23 mouse cellular contexts compared by ENCODE assay signal in genomic region chr1:189991089-189991488, GRCm38 (mm10).
DNase-seq lines count a peak whose midpoint lies in the region; ATAC-seq and TF ChIP-seq lines count a peak whose summit lies in the region.
"Had no signal": no experiment of that assay in that cellular context is flagged by ENCODE, and none has a peak within 500 bp of the region (broad histone marks: within the 10 kb centered on the region; RNA-seq: fewer than 3 reads in every experiment).

No protein-coding gene starts in this region.

- ATAC-seq in hindbrain, embryonic 12.5 days (ENCODE audit: low FRiP score) = no peak
- no peak for ATAC-seq in midbrain, embryonic 12.5 days (ENCODE audit: low FRiP score, low read depth)
- no peak for ATAC-seq in midbrain, postnatal 0 days (ENCODE audit: low FRiP score)
- ATAC-seq: forebrain, embryonic 13.5 days; hindbrain, postnatal 0 days had no signal

- 94% methylated on average over 3 of the region's 3 CpGs for WGBS in hindbrain, embryonic 10.5 days
- 92% methylated on average over 3 of the region's 3 CpGs for WGBS in hindbrain, embryonic 12.5 days
- WGBS in midbrain, embryonic 12.5 days = 94% methylated on average over 3 of the region's 3 CpGs
- 81% methylated on average over 3 of the region's 3 CpGs for WGBS in midbrain, postnatal 0 days

- H3K27ac ChIP-seq in hindbrain, embryonic 10.5 days = peak overlapping the region; percentile 45; the same call in 1 of the 2 replicates
- no peak overlapping the region for H3K27ac ChIP-seq in hindbrain, embryonic 12.5 days
- H3K27ac ChIP-seq in midbrain, embryonic 12.5 days (replicated peaks) = peak overlapping the region; percentile 42; the same call in 1 of the 2 replicates
- H3K27ac ChIP-seq in midbrain, postnatal 0 days (ENCODE audit: low read depth, low read length) = no peak overlapping the region
- H3K27ac ChIP-seq: embryonic facial prominence, embryonic 13.5 days; forebrain, embryonic 13.5 days; gastrocnemius, adult 2 months; hindbrain, postnatal 0 days; kidney, embryonic 15.5 days; liver, embryonic 14.5 days; stomach, embryonic 15.5 days had no signal

- H3K9ac ChIP-seq in hindbrain, embryonic 12.5 days = no peak overlapping the region
- H3K9ac ChIP-seq in midbrain, embryonic 12.5 days (replicated peaks) = no peak overlapping the region
- no peak overlapping the region for H3K9ac ChIP-seq in midbrain, postnatal 0 days (replicated peaks; ENCODE audit: low read length, poor library complexity, severe bottlenecking)
- H3K9ac ChIP-seq: embryonic facial prominence, embryonic 13.5 days; forebrain, embryonic 13.5 days; kidney, embryonic 15.5 days; liver, embryonic 14.5 days; stomach, embryonic 15.5 days had no signal

- H3K4me3 ChIP-seq in hindbrain, embryonic 10.5 days = no peak overlapping the region
- H3K4me3 ChIP-seq in hindbrain, embryonic 12.5 days = no peak overlapping the region
- no peak overlapping the region for H3K4me3 ChIP-seq in midbrain, embryonic 12.5 days
- H3K4me3 ChIP-seq in midbrain, postnatal 0 days (ENCODE audit: low read depth, low read length) = no peak overlapping the region
- H3K4me3 ChIP-seq: embryonic facial prominence, embryonic 13.5 days; forebrain, embryonic 13.5 days; gastrocnemius, adult 2 months; kidney, embryonic 15.5 days; stomach, embryonic 15.5 days had no signal

- peak; percentile 21 to 34 for DNase-seq in cerebellum, postnatal 10 days
- no peak for DNase-seq in cerebellum, adult 8-10 months
- no peak for DNase-seq in hindbrain, embryonic 10.5 days (ENCODE audit: low spot score)
- no peak for DNase-seq in midbrain, postnatal 0 days (ENCODE audit: low spot score)
- no peak for DNase-seq in adrenal gland, postnatal 10 days
- DNase-seq: adrenal gland, adult 8-10 months; cerebellum, adult 11 months; cerebellum, adult 9-11 months; gastrocnemius, adult 2 months; heart, postnatal 14 days; kidney, adult 11 months; kidney, postnatal 25 days; liver; lung, adult 2 months; right cerebral cortex, postnatal 25 days had no signal

- no peak overlapping the region for H3K4me2 ChIP-seq in hindbrain, embryonic 12.5 days (replicated peaks)
- H3K4me2 ChIP-seq in midbrain, embryonic 12.5 days (replicated peaks) = no peak overlapping the region
- H3K4me2 ChIP-seq in midbrain, postnatal 0 days (ENCODE audit: low read depth, low read length, poor library complexity, severe bottlenecking) = no peak overlapping the region
- H3K4me2 ChIP-seq: embryonic facial prominence, embryonic 13.5 days; forebrain, embryonic 13.5 days; kidney, embryonic 15.5 days; stomach, embryonic 15.5 days had no signal

- H3K36me3 ChIP-seq in hindbrain, embryonic 10.5 days = no peaks in the 10 kb centered on the region
- no peaks in the 10 kb centered on the region for H3K36me3 ChIP-seq in hindbrain, embryonic 12.5 days
- no peaks in the 10 kb centered on the region for H3K36me3 ChIP-seq in midbrain, embryonic 12.5 days
- no peaks in the 10 kb centered on the region for H3K36me3 ChIP-seq in midbrain, postnatal 0 days (ENCODE audit: insufficient read depth, low read length)
- H3K36me3 ChIP-seq: embryonic facial prominence, embryonic 13.5 days; kidney, embryonic 15.5 days; stomach, embryonic 15.5 days had no signal

- peaks cover 24% of the 10 kb centered on the region; the same call in 1 of the 2 replicates for H3K4me1 ChIP-seq in hindbrain, embryonic 10.5 days (replicated peaks)
- peaks cover 5% of the 10 kb centered on the region; the same call in 1 of the 2 replicates for H3K4me1 ChIP-seq in hindbrain, embryonic 12.5 days
- H3K4me1 ChIP-seq in midbrain, embryonic 12.5 days = peaks cover 10% of the 10 kb centered on the region; the same call in 1 of the 2 replicates
- no peaks in the 10 kb centered on the region for H3K4me1 ChIP-seq in midbrain, postnatal 0 days (ENCODE audit: insufficient read depth, low read length)
- H3K4me1 ChIP-seq: stomach, embryonic 15.5 days had no signal

- no peaks in the 10 kb centered on the region for H3K9me3 ChIP-seq in hindbrain, embryonic 10.5 days
- H3K9me3 ChIP-seq in hindbrain, embryonic 12.5 days (replicated peaks) = no peaks in the 10 kb centered on the region
- H3K9me3 ChIP-seq in midbrain, embryonic 12.5 days = no peaks in the 10 kb centered on the region
- H3K9me3 ChIP-seq in midbrain, postnatal 0 days (ENCODE audit: low read length) = no peaks in the 10 kb centered on the region
- H3K9me3 ChIP-seq: embryonic facial prominence, embryonic 13.5 days; forebrain, embryonic 13.5 days; kidney, embryonic 15.5 days; stomach, embryonic 15.5 days had no signal

- no peak for TF ChIP-seq CTCF in midbrain, postnatal 0 days (IDR thresholded peaks at IDR 0.05)

- H3K27me3 ChIP-seq in hindbrain, embryonic 10.5 days (ENCODE audit: insufficient read depth, poor library complexity, severe bottlenecking) = peaks cover 4% of the 10 kb centered on the region; the same call in 1 of the 2 replicates
- peaks cover 9% of the 10 kb centered on the region; the same call in 1 of the 2 replicates for H3K27me3 ChIP-seq in hindbrain, embryonic 12.5 days
- 0 out of 2 replicates have a peak, but pooled peaks cover 3% of the 10 kb centered on the region for H3K27me3 ChIP-seq in midbrain, embryonic 12.5 days
- no peaks in the 10 kb centered on the region for H3K27me3 ChIP-seq in midbrain, postnatal 0 days (ENCODE audit: insufficient read depth, low read length)
- H3K27me3 ChIP-seq: forebrain, embryonic 13.5 days had no signal

Comparison
In these comparisons a context has a peak if more than half of its experiments do, and no peak if none do; other contexts are left out.
1. DNase-seq: peak in cerebellum, postnatal 10 days (2 of 2); none in cerebellum, adult 8-10 months (single experiment), hindbrain, embryonic 10.5 days (single experiment), midbrain, postnatal 0 days (single experiment) and adrenal gland, postnatal 10 days (single experiment).
2. H3K27ac ChIP-seq: peak in hindbrain, embryonic 10.5 days (single experiment) and midbrain, embryonic 12.5 days (single experiment); none in hindbrain, embryonic 12.5 days (single experiment) and midbrain, postnatal 0 days (single experiment).